17 mouse cellular contexts compared by ENCODE assay signal in genomic region chr10:95116579-95117011, GRCm38 (mm10).
DNase-seq lines count a peak whose midpoint lies in the region; ATAC-seq lines count a peak whose summit lies in the region.
"Had no signal": no experiment of that assay in that cellular context is flagged by ENCODE, and none has a peak within 500 bp of the region (broad histone marks: within the 10 kb centered on the region; RNA-seq: fewer than 3 reads in every experiment).

No protein-coding gene starts in this region.

- no peaks in the 10 kb centered on the region for H3K9me3 ChIP-seq in heart, embryonic 13.5 days
- H3K9me3 ChIP-seq in lung, embryonic 16.5 days (ENCODE audit: control insufficient read depth, low read length): no peaks in the 10 kb centered on the region
- H3K9me3 ChIP-seq in intestine, embryonic 15.5 days: no peaks in the 10 kb centered on the region
- H3K9me3 ChIP-seq in stomach, embryonic 16.5 days (replicated peaks; ENCODE audit: control insufficient read depth, low read length): no peaks in the 10 kb centered on the region
- H3K9me3 ChIP-seq: kidney, embryonic 15.5 days; midbrain, embryonic 10.5 days had no signal

- H3K4me2 ChIP-seq in heart, embryonic 13.5 days: peak overlapping the region; percentile 4; the same call in 1 of the 2 replicates
- H3K4me2 ChIP-seq in lung, embryonic 16.5 days (ENCODE audit: low read depth, low read length): no peak overlapping the region
- no peak overlapping the region for H3K4me2 ChIP-seq in intestine, embryonic 15.5 days (replicated peaks)
- H3K4me2 ChIP-seq in stomach, embryonic 16.5 days (ENCODE audit: low read depth, low read length): no peak overlapping the region
- H3K4me2 ChIP-seq: kidney, embryonic 15.5 days had no signal

- no peak overlapping the region for H3K4me3 ChIP-seq in heart, embryonic 13.5 days
- no peak overlapping the region for H3K4me3 ChIP-seq in lung, embryonic 16.5 days (ENCODE audit: low read length)
- no peak overlapping the region for H3K4me3 ChIP-seq in intestine, embryonic 15.5 days (replicated peaks)
- no peak overlapping the region for H3K4me3 ChIP-seq in stomach, embryonic 16.5 days (replicated peaks; ENCODE audit: low read length)
- H3K4me3 ChIP-seq: erythroblast, embryonic 14.5 days; heart, adult 2 months; kidney, embryonic 15.5 days; midbrain, embryonic 10.5 days had no signal

- no peak for DNase-seq in heart, postnatal 25 days (ENCODE audit: low spot score)
- no peak for DNase-seq in lung, postnatal 10 days
- no peak for DNase-seq in thymus, postnatal 4 days
- no peak for DNase-seq in urinary bladder, postnatal 4 days (ENCODE audit: low spot score in 2 of 2)
- DNase-seq: lung, postnatal 14 days; right cerebral cortex, postnatal 4 days; thymus, postnatal 14 days had no signal

- intact Hi-C loops in heart, postnatal 25 days (cut with DNase I): no loop called here

- H3K36me3 ChIP-seq in heart, embryonic 13.5 days: no peaks in the 10 kb centered on the region
- no peaks in the 10 kb centered on the region for H3K36me3 ChIP-seq in lung, embryonic 16.5 days (ENCODE audit: control insufficient read depth, insufficient read depth, low read length)
- no peaks in the 10 kb centered on the region for H3K36me3 ChIP-seq in intestine, embryonic 15.5 days
- H3K36me3 ChIP-seq in stomach, embryonic 16.5 days (ENCODE audit: control insufficient read depth, insufficient read depth, low read length): no peaks in the 10 kb centered on the region
- H3K36me3 ChIP-seq: kidney, embryonic 15.5 days; midbrain, embryonic 10.5 days had no signal

- WGBS in heart, embryonic 13.5 days: 29% methylated on average over 3 of the region's 3 CpGs
- 19% methylated on average over 3 of the region's 3 CpGs for WGBS in lung, embryonic 16.5 days
- 42% methylated on average over 3 of the region's 3 CpGs for WGBS in intestine, embryonic 15.5 days
- 35% methylated on average over 3 of the region's 3 CpGs for WGBS in stomach, embryonic 16.5 days

- peaks cover 46% of the 10 kb centered on the region for H3K4me1 ChIP-seq in heart, embryonic 13.5 days
- H3K4me1 ChIP-seq in lung, embryonic 16.5 days (replicated peaks; ENCODE audit: control insufficient read depth, insufficient read depth, low read length): peaks cover 36% of the 10 kb centered on the region
- H3K4me1 ChIP-seq in intestine, embryonic 15.5 days (replicated peaks): peaks cover 4% of the 10 kb centered on the region; the same call in 1 of the 2 replicates
- no peaks in the 10 kb centered on the region for H3K4me1 ChIP-seq in stomach, embryonic 16.5 days (ENCODE audit: control insufficient read depth, insufficient read depth, low read length)

- no peaks in the 10 kb centered on the region for H3K27me3 ChIP-seq in heart, embryonic 13.5 days (replicated peaks)
- no peaks in the 10 kb centered on the region for H3K27me3 ChIP-seq in lung, embryonic 16.5 days (ENCODE audit: control insufficient read depth, insufficient read depth, low read depth, low read length)
- no peaks in the 10 kb centered on the region for H3K27me3 ChIP-seq in intestine, embryonic 15.5 days (replicated peaks)
- H3K27me3 ChIP-seq in stomach, embryonic 16.5 days (ENCODE audit: control insufficient read depth, insufficient read depth, low read length): no peaks in the 10 kb centered on the region
- H3K27me3 ChIP-seq: kidney, embryonic 15.5 days had no signal

- H3K27ac ChIP-seq in heart, embryonic 13.5 days (replicated peaks): peak overlapping the region; percentile 85
- H3K27ac ChIP-seq in lung, embryonic 16.5 days (ENCODE audit: low read length): peak overlapping the region; percentile 45
- no peak overlapping the region for H3K27ac ChIP-seq in intestine, embryonic 15.5 days
- no peak overlapping the region for H3K27ac ChIP-seq in stomach, embryonic 16.5 days (ENCODE audit: low read length)
- H3K27ac ChIP-seq: kidney, embryonic 15.5 days; midbrain, embryonic 10.5 days had no signal

- ATAC-seq in heart, embryonic 13.5 days (ENCODE audit: extremely low read depth, insufficient number of reproducible peaks, low FRiP score, low TSS enrichment): no peak
- ATAC-seq in lung, embryonic 16.5 days (ENCODE audit: low read depth): no peak
- ATAC-seq in intestine, embryonic 15.5 days: peak; percentile 73
- 0 out of 2 replicates have a peak, but pooled peaks have one; percentile 53 for ATAC-seq in stomach, embryonic 16.5 days (ENCODE audit: insufficient read depth, low FRiP score)
- ATAC-seq: CD4-positive, CD25-positive, alpha-beta regulatory T cell, adult 4 months; hindbrain, embryonic 16.5 days had no signal

- no peak overlapping the region for H3K9ac ChIP-seq in heart, embryonic 13.5 days
- H3K9ac ChIP-seq in lung, embryonic 16.5 days (ENCODE audit: low read length): no peak overlapping the region
- no peak overlapping the region for H3K9ac ChIP-seq in intestine, embryonic 15.5 days
- no peak overlapping the region for H3K9ac ChIP-seq in stomach, embryonic 16.5 days (ENCODE audit: low read length)
- H3K9ac ChIP-seq: kidney, embryonic 15.5 days had no signal

Comparison
In these comparisons a context has a peak if more than half of its experiments do, and no peak if none do; other contexts are left out.
1. ATAC-seq: peak in intestine, embryonic 15.5 days (single experiment) and stomach, embryonic 16.5 days (single experiment); none in heart, embryonic 13.5 days (single experiment) and lung, embryonic 16.5 days (single experiment).
2. H3K27ac ChIP-seq: peak in heart, embryonic 13.5 days (single experiment) and lung, embryonic 16.5 days (single experiment); none in intestine, embryonic 15.5 days (single experiment) and stomach, embryonic 16.5 days (single experiment).